Comparison of ENCODE assay signal across 10 mouse cellular contexts in genomic region chr10:93263431-93263830, GRCm38 (mm10). TPM values are rescaled to one million over a fixed set of nuclear protein-coding genes. Genes with fewer than 3 reads are reported as not detected.
A peak's percentile ranks its signal among the peaks of the same experiment; 100 is the strongest.
DNase-seq lines count a peak whose midpoint lies in the region; ATAC-seq and TF ChIP-seq lines count a peak whose summit lies in the region.
"Had no signal": no experiment of that assay in that cellular context is flagged by ENCODE, and none has a peak within 500 bp of the region (broad histone marks: within the 10 kb centered on the region; RNA-seq: fewer than 3 reads in every experiment).

No protein-coding gene starts in this region.

- H3K36me3 ChIP-seq in kidney, embryonic 15.5 days: peaks cover 54% of the 10 kb centered on the region
- H3K36me3 ChIP-seq in lung, postnatal 0 days (ENCODE audit: insufficient read depth, low read length): no peaks in the 10 kb centered on the region

- no peak for TF ChIP-seq EP300 in lung, postnatal 0 days (IDR thresholded peaks at IDR 0.05)

- peak overlapping the region; percentile 41; the same call in 1 of the 2 replicates for H3K27ac ChIP-seq in kidney, embryonic 15.5 days
- 0 out of 2 replicates have a peak overlapping the region, but pooled peaks have one; percentile 1 for H3K27ac ChIP-seq in cortical plate, adult 2 months (ENCODE audit: insufficient read depth, low read length)
- H3K27ac ChIP-seq in lung, postnatal 0 days (ENCODE audit: low read length): no peak overlapping the region; the same call in 1 of the 2 replicates
- H3K27ac ChIP-seq: liver, embryonic 14.5 days had no signal

- no peak for TF ChIP-seq CTCF in cortical plate, adult 2 months (IDR thresholded peaks at IDR 0.05; ENCODE audit: extremely low read depth, insufficient read depth, low read length)
- no peak for TF ChIP-seq CTCF in lung, postnatal 0 days (IDR thresholded peaks at IDR 0.05)

- no peak overlapping the region for H3K4me2 ChIP-seq in kidney, embryonic 15.5 days
- no peak overlapping the region for H3K4me2 ChIP-seq in lung, postnatal 0 days (replicated peaks; ENCODE audit: low read depth, low read length)

- H3K9me3 ChIP-seq in kidney, embryonic 15.5 days (replicated peaks): no peaks in the 10 kb centered on the region
- H3K9me3 ChIP-seq in lung, postnatal 0 days (ENCODE audit: low read length): no peaks in the 10 kb centered on the region

- 74% methylated on average over 8 of the region's 8 CpGs for WGBS in kidney, embryonic 15.5 days
- WGBS in lung, postnatal 0 days: 60% methylated on average over 8 of the region's 8 CpGs

- H3K4me1 ChIP-seq in kidney, embryonic 15.5 days: peaks cover 38% of the 10 kb centered on the region
- H3K4me1 ChIP-seq in cortical plate, adult 2 months (ENCODE audit: control insufficient read depth, insufficient read depth, low read length): peaks cover 10% of the 10 kb centered on the region; the same call in 1 of the 2 replicates
- peaks cover 12% of the 10 kb centered on the region; the same call in 1 of the 2 replicates for H3K4me1 ChIP-seq in lung, postnatal 0 days (ENCODE audit: insufficient read depth, low read depth, low read length)

- DNase-seq in kidney, adult 18-20 months: no peak
- DNase-seq in brain, adult 2 months (ENCODE audit: low read depth, low spot score): peak; percentile 64
- DNase-seq in lung, postnatal 0 days (ENCODE audit: low spot score): peak; percentile 72
- DNase-seq in urinary bladder, postnatal 10 days (ENCODE audit: low spot score): no peak
- no peak for DNase-seq in ovary, postnatal 36 days (ENCODE audit: low spot score)
- DNase-seq: kidney, postnatal 36 days had no signal

- H3K27me3 ChIP-seq in kidney, embryonic 15.5 days: no peaks in the 10 kb centered on the region
- no peaks in the 10 kb centered on the region for H3K27me3 ChIP-seq in lung, postnatal 0 days (replicated peaks; ENCODE audit: insufficient read depth, low read length)

- no peak for TF ChIP-seq POLR2A in cortical plate, adult 2 months (IDR thresholded peaks at IDR 0.05; ENCODE audit: extremely low read depth, insufficient read depth, low read length)

- no peak overlapping the region for H3K9ac ChIP-seq in kidney, embryonic 15.5 days
- H3K9ac ChIP-seq in lung, postnatal 0 days (replicated peaks; ENCODE audit: low read depth): no peak overlapping the region
- H3K9ac ChIP-seq: liver, embryonic 14.5 days had no signal

- no peak for ATAC-seq in kidney, embryonic 15.5 days (replicated peaks; ENCODE audit: low FRiP score)
- ATAC-seq in lung, postnatal 0 days: peak; percentile 72
- ATAC-seq in monocyte, adult 5-6 weeks (replicated peaks; ENCODE audit: insufficient number of reproducible peaks, low FRiP score, low TSS enrichment, poor library complexity, severe bottlenecking): no peak

- H3K4me3 ChIP-seq in kidney, embryonic 15.5 days (replicated peaks): no peak overlapping the region
- no peak overlapping the region for H3K4me3 ChIP-seq in cortical plate, adult 2 months (ENCODE audit: insufficient read depth, low read length)
- H3K4me3 ChIP-seq in lung, postnatal 0 days (ENCODE audit: low read depth, low read length): no peak overlapping the region

RNA-seq across cellular contexts. Expression of gene Elk3, which starts 47.5 kb away (rescaled TPM):
- 41.9 and 43.7 TPM in 2 replicates for polyA plus RNA-seq in kidney, embryonic 15.5 days (2015; fragmentation: Nextera tagmentation; extraction: Ambion mirVana)
- 6.5 and 6.9 TPM in 2 replicates for polyA plus RNA-seq in cortical plate, adult 2 months (2012; rRNA removed)
- polyA plus RNA-seq in lung, postnatal 0 days (2015; fragmentation: Nextera tagmentation; extraction: Ambion mirVana): 56.0 and 61.5 TPM in 2 replicates
- total RNA-seq in monocyte, adult 5-6 weeks (2017): 46.4 to 62.2 TPM (median 61.7 TPM) in 3 replicates

Comparison
In these comparisons a context has a peak if more than half of its experiments do, and no peak if none do; other contexts are left out.
1. DNase-seq: peak in brain, adult 2 months (single experiment) and lung, postnatal 0 days (single experiment); none in kidney, adult 18-20 months (single experiment), urinary bladder, postnatal 10 days (single experiment) and ovary, postnatal 36 days (single experiment).